Mouse (Mus musculus): Measurements from ENCODE around the gene Fat1.

DNA sequence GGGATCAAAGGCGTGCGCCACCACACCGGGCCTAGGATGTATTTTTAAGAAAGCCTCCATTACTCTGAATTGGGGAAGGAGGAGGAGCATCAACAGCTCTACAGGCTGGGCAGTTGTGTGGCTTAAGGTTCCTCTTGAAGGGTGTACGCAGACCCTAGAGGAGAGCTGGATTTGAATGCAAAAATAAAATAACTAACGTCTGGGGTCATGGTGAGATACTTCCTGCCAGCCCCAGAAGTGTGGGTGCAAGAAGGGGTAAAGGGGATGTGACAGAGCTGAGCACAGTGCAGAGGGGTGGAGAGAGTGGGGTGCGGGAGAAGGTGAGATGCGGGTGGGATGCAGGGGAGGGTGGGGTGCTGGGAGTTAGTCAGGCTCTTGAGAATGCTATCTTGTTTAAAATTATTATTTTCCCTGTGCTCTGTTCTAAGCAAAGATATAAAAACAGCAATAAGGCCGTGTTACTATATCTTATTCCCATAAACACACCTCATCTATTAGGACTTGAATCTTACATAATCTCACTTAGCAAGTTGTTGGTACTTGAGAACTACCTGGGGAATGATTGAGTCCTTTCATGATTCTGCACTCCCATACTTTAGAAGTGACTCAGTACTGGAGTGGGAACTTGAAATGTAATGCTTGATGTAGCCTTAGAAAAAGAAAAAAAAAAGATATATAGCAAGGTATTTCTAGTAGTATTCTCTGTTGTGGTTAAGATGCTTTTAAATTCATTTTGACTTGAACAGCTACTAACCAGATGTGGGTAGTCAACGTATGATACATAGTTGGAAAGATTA lies 2.5 kb upstream of the Fat1 start:
- TF ChIP-seq CTCF (IDR thresholded peaks at IDR 0.05; ENCODE audit: extremely low read depth, insufficient read depth, insufficient read length, insufficient replicate concordance) (no peak), POLR2A (IDR thresholded peaks at IDR 0.05; ENCODE audit: low read depth, low read length) (no peak)
